Mouse (Mus musculus): ENCODE data around the gene Bbs12. TPM values are rescaled to one million over a fixed set of nuclear protein-coding genes. Genes with fewer than 3 reads are reported as not detected.
A peak's percentile ranks its signal among the peaks of the same experiment; 100 is the strongest.

Gene Bbs12
- polyA plus RNA-seq, 1 experiment: 2.1 TPM

- no peak for TF ChIP-seq TCF12 (IDR thresholded peaks at IDR 0.05; ENCODE audit: insufficient read depth, poor library complexity, severe bottlenecking)
- no peak for TF ChIP-seq CEBPB (IDR thresholded peaks at IDR 0.05; ENCODE audit: insufficient read depth, poor library complexity, severe bottlenecking)
- no peaks in the 10 kb centered on the region for H3K27me3 ChIP-seq (ENCODE audit: control insufficient read depth, insufficient read depth, insufficient read length)
- no peaks in the 10 kb centered on the region for H3K36me3 ChIP-seq (ENCODE audit: control insufficient read depth, insufficient read depth)
- H3K4me2 ChIP-seq (ENCODE audit: low read depth): no peak overlapping the region
- H3ac ChIP-seq (ENCODE audit: control insufficient read depth, insufficient read length): no peak overlapping the region
- H3K79me2 ChIP-seq (ENCODE audit: control insufficient read depth, insufficient read depth): no peaks in the 10 kb centered on the region
- H3K4me3 ChIP-seq: no peak overlapping the region
These were observed 41.7 kb downstream of the Bbs12 start for GRCm38 (mm10) chr3:37353951-37354481.

GRCm38 (mm10) chr3:37354737-37355136 is 42.4 kb downstream of the Bbs12 start:
- Histone ChIP-seq H3K4me3 (no peak overlapping the region), H3K27me3 (ENCODE audit: control insufficient read depth, insufficient read depth, insufficient read length) (no peaks in the 10 kb centered on the region)
- TF ChIP-seq POLR2AphosphoS2 (IDR thresholded peaks at IDR 0.05; ENCODE audit: insufficient read length, low read depth) (no peak), MYOG (IDR thresholded peaks at IDR 0.05; ENCODE audit: control insufficient read depth in 1 of 3, insufficient read depth in 1 of 3, insufficient read length in 2 of 3, low read depth in 2 of 3) (no peak), TCF3 (IDR thresholded peaks at IDR 0.05; ENCODE audit: insufficient read length, low read depth) (no peak), SRF (IDR thresholded peaks at IDR 0.05; ENCODE audit: control insufficient read depth, insufficient read length, low read depth) (no peak), POLR2A (IDR thresholded peaks at IDR 0.05; ENCODE audit: insufficient read length, low read depth) (no peak), TCF12 (IDR thresholded peaks at IDR 0.05; ENCODE audit: insufficient read depth, poor library complexity, severe bottlenecking) (no peak), USF1 (IDR thresholded peaks at IDR 0.05; ENCODE audit: low read depth) (no peak), REST (IDR thresholded peaks at IDR 0.05; ENCODE audit: insufficient read depth, insufficient read length) (no peak)

GRCm38 (mm10) chr3:37360729-37361128 is 48.4 kb downstream of the Bbs12 start:
- H3K79me2 ChIP-seq (ENCODE audit: control insufficient read depth, insufficient read depth): no peaks in the 10 kb centered on the region
- TF ChIP-seq CEBPB (IDR thresholded peaks at IDR 0.05; ENCODE audit: insufficient read depth, poor library complexity, severe bottlenecking) (no peak), USF1 (IDR thresholded peaks at IDR 0.05; ENCODE audit: low read depth) (no peak), REST (IDR thresholded peaks at IDR 0.05; ENCODE audit: insufficient read depth, insufficient read length) (no peak), SRF (IDR thresholded peaks at IDR 0.05; ENCODE audit: control insufficient read depth, insufficient read length, low read depth) (no peak), E2F4 (IDR thresholded peaks at IDR 0.05; ENCODE audit: insufficient read depth) (no peak), POLR2AphosphoS2 (IDR thresholded peaks at IDR 0.05; ENCODE audit: insufficient read length, low read depth) (no peak), TCF3 (IDR thresholded peaks at IDR 0.05; ENCODE audit: insufficient read length, low read depth) (no peak), MYOG (IDR thresholded peaks at IDR 0.05; ENCODE audit: control insufficient read depth in 1 of 3, insufficient read depth in 1 of 3, insufficient read length in 2 of 3, low read depth in 2 of 3) (no peak)
- H3K4me2 ChIP-seq (ENCODE audit: low read depth): peak overlapping the region; percentile 85
- H3ac ChIP-seq (ENCODE audit: control insufficient read depth, insufficient read length): no peak overlapping the region
- H3K27me3 ChIP-seq (ENCODE audit: control insufficient read depth, insufficient read depth, insufficient read length): no peaks in the 10 kb centered on the region
- H3K36me3 ChIP-seq (ENCODE audit: control insufficient read depth, insufficient read depth): no peaks in the 10 kb centered on the region
- peak overlapping the region; percentile 8 for H3K4me3 ChIP-seq

More at GRCm38 (mm10) chr3:37354737-37355136, 42.4 kb downstream of the Bbs12 start:
- H3K4me2 ChIP-seq (ENCODE audit: low read depth): no peak overlapping the region
- H3K79me2 ChIP-seq (ENCODE audit: control insufficient read depth, insufficient read depth): no peaks in the 10 kb centered on the region
- no peaks in the 10 kb centered on the region for H3K36me3 ChIP-seq (ENCODE audit: control insufficient read depth, insufficient read depth)
- no peak overlapping the region for H3ac ChIP-seq (ENCODE audit: control insufficient read depth, insufficient read length)

- Histone ChIP-seq H3K79me2 (ENCODE audit: control insufficient read depth, insufficient read depth) (no peaks in the 10 kb centered on the region), H3K27me3 (ENCODE audit: control insufficient read depth, insufficient read depth, insufficient read length) (no peaks in the 10 kb centered on the region), H3ac (ENCODE audit: control insufficient read depth, insufficient read length) (no peak overlapping the region), H3K4me3 (no peak overlapping the region), H3K36me3 (ENCODE audit: control insufficient read depth, insufficient read depth) (no peaks in the 10 kb centered on the region), H3K4me2 (ENCODE audit: low read depth) (no peak overlapping the region)
- TF ChIP-seq POLR2A (IDR thresholded peaks at IDR 0.05; ENCODE audit: insufficient read length, low read depth) (no peak), POLR2AphosphoS2 (IDR thresholded peaks at IDR 0.05; ENCODE audit: insufficient read length, low read depth) (no peak), MAX (IDR thresholded peaks at IDR 0.05; ENCODE audit: low read depth) (no peak), REST (IDR thresholded peaks at IDR 0.05; ENCODE audit: insufficient read depth, insufficient read length) (no peak), CEBPB (IDR thresholded peaks at IDR 0.05; ENCODE audit: insufficient read depth, poor library complexity, severe bottlenecking) (no peak), TCF3 (IDR thresholded peaks at IDR 0.05; ENCODE audit: insufficient read length, low read depth) (no peak), E2F4 (IDR thresholded peaks at IDR 0.05; ENCODE audit: insufficient read depth) (no peak), USF1 (IDR thresholded peaks at IDR 0.05; ENCODE audit: low read depth) (no peak), MYOD1 (IDR thresholded peaks at IDR 0.05; ENCODE audit: control insufficient read depth in 1 of 3, insufficient read length in 2 of 3, low read depth in 2 of 3) (no peak), SRF (IDR thresholded peaks at IDR 0.05; ENCODE audit: control insufficient read depth, insufficient read length, low read depth) (no peak)
These were observed 52.8 kb downstream of the Bbs12 start for GRCm38 (mm10) chr3:37365144-37365543.

GRCm38 (mm10) chr3:37365976-37366375 is 53.6 kb downstream of the Bbs12 start:
- TF ChIP-seq TCF3 (IDR thresholded peaks at IDR 0.05; ENCODE audit: insufficient read length, low read depth) (no peak), TCF12 (IDR thresholded peaks at IDR 0.05; ENCODE audit: insufficient read depth, poor library complexity, severe bottlenecking) (no peak), MYOD1 (IDR thresholded peaks at IDR 0.05; ENCODE audit: control insufficient read depth in 1 of 3, insufficient read length in 2 of 3, low read depth in 2 of 3) (no peak), SRF (IDR thresholded peaks at IDR 0.05; ENCODE audit: control insufficient read depth, insufficient read length, low read depth) (no peak), POLR2AphosphoS2 (IDR thresholded peaks at IDR 0.05; ENCODE audit: insufficient read length, low read depth) (no peak), E2F4 (IDR thresholded peaks at IDR 0.05; ENCODE audit: insufficient read depth) (no peak), POLR2A (IDR thresholded peaks at IDR 0.05; ENCODE audit: insufficient read length, low read depth) (no peak), MAX (IDR thresholded peaks at IDR 0.05; ENCODE audit: low read depth) (no peak), REST (IDR thresholded peaks at IDR 0.05; ENCODE audit: insufficient read depth, insufficient read length) (no peak), CEBPB (IDR thresholded peaks at IDR 0.05; ENCODE audit: insufficient read depth, poor library complexity, severe bottlenecking) (no peak), MYOG (IDR thresholded peaks at IDR 0.05; ENCODE audit: control insufficient read depth in 1 of 3, insufficient read depth in 1 of 3, insufficient read length in 2 of 3, low read depth in 2 of 3) (no peak)
- Histone ChIP-seq H3ac (ENCODE audit: control insufficient read depth, insufficient read length) (no peak overlapping the region), H3K27me3 (ENCODE audit: control insufficient read depth, insufficient read depth, insufficient read length) (no peaks in the 10 kb centered on the region), H3K36me3 (ENCODE audit: control insufficient read depth, insufficient read depth) (no peaks in the 10 kb centered on the region), H3K4me2 (ENCODE audit: low read depth) (no peak overlapping the region), H3K4me3 (no peak overlapping the region), H3K79me2 (ENCODE audit: control insufficient read depth, insufficient read depth) (no peaks in the 10 kb centered on the region)

Data from myocyte (in vitro differentiated cells).